Mouse (Mus musculus) midbrain, embryonic 14.5 days (tissue): ENCODE data around the gene Pet100. TPM values are rescaled to one million over a fixed set of nuclear protein-coding genes. Genes with fewer than 3 reads are reported as not detected.
A peak's percentile ranks its signal among the peaks of the same experiment; 100 is the strongest.

Experiments
- ATAC-seq: fragments of 200-750 bp; cut with Nextera tagmentation; 2 replicates; pipeline ENCODE4 v1.8.0; 2017; ENCODE audit warnings: moderate number of reproducible peaks, moderate library complexity; ENCODE audit not compliant: low FRiP score, low TSS enrichment
- DNase-seq: peaks from one replicate; pipeline ENCODE4 v3.0.0-alpha.2; 2015
- H3K27ac ChIP-seq: fragments of 300-500 bp; sonication (generic); replicated peaks from 2 replicates; pipeline ENCODE4 v1.5.1; 2014; ENCODE audit warnings: mild to moderate bottlenecking, low read depth, low read length, moderate library complexity
- H3K27me3 ChIP-seq: fragments of 300-500 bp; sonication (generic); 2 replicates; pipeline ENCODE4 v1.6.1; 2014; ENCODE audit warnings: low read length, control low read depth, mixed read lengths; ENCODE audit not compliant: control insufficient read depth, insufficient read depth
- H3K36me3 ChIP-seq: fragments of 300-500 bp; sonication (generic); 2 replicates; pipeline ENCODE4 v1.6.1; 2014; ENCODE audit warnings: low read length, control low read depth; ENCODE audit not compliant: control insufficient read depth, insufficient read depth
- H3K4me1 ChIP-seq: fragments of 300-500 bp; sonication (generic); 2 replicates; pipeline ENCODE4 v1.6.1; 2014; ENCODE audit warnings: mild to moderate bottlenecking, antibody characterized with exemption, low read length, control low read depth; ENCODE audit not compliant: control insufficient read depth, insufficient read depth
- H3K4me2 ChIP-seq: fragments of 300-500 bp; sonication (generic); 2 replicates; pipeline ENCODE4 v1.6.1; 2014; ENCODE audit warnings: mild to moderate bottlenecking, low read length, moderate library complexity
- H3K4me3 ChIP-seq: fragments of 300-500 bp; sonication (generic); replicated peaks from 2 replicates; pipeline ENCODE4 v1.5.1; 2014; ENCODE audit warnings: low read depth, low read length
- H3K9ac ChIP-seq: fragments of 300-500 bp; sonication (generic); replicated peaks from 2 replicates; pipeline ENCODE4 v1.6.1; 2014; ENCODE audit warnings: mild to moderate bottlenecking, low read length, moderate library complexity
- H3K9me3 ChIP-seq: fragments of 300-500 bp; sonication (generic); 2 replicates; pipeline ENCODE4 v1.6.1; 2016; ENCODE audit warnings: low read length, control low read depth, mixed read lengths; ENCODE audit not compliant: control insufficient read depth
- WGBS: fragments of 180-500 bp; shearing (Covaris S2); extraction: QIAGEN DNeasy Blood & Tissue Kit; methylation state at CpG from one replicate; pipeline ENCODE4 v1.1.7; 2014; 5-methylcytosine and 5-hydroxymethylcytosine counted together
- polyA plus RNA-seq: library from polyadenylated mRNA; unstranded; fragments of >200 nt; fragmentation: Nextera tagmentation; extraction: Ambion mirVana; gene quantifications from 2 replicates; pipeline ENCODE4 v1.2.1, GENCODE M21; 2014

Gene Pet100
- polyA plus RNA-seq, 1 experiment from 2014 or later, result 95.5 TPM

DNA sequence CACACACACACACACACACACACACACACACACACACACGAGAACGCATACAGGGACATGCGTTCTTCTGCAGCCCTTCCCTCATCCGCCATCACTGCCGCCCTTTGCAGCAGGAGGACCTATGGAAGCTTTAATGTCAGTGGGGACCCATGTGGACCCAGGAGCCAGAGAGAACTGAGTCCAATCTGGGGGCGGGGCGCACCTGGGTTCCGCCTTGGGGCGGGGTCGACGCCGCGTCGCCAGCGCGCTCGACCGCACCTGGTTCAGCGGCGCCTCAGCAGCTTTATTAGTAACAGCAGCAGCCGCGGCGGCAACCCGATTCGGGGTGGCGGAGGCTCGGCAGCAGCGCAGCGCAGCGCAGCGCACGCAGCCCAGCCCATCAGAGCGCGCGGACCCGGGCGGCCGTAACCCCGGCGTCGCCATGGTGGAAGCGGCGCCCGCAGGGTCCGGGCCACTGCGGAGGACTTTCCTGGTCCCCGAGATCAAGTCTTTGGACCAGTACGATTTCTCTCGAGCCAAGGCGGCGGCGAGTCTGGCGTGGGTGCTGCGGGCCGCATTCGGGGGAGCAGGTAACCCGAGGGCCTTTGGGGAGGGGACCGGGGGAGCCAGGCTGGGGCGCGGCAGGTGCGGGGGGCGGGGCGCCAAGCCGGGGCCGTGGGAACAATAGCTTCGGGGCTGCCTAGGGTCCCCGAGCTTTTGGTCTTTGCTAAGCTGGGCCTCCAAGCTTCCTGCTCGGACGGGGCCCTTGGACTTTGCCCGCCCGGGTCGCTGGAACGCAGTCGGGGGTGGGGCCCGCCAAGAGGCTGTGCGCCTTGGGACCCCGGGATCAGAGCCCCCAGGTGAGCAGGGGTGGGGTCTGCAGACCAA lies 33.7 kb upstream of the Pet100 start:
- ATAC-seq, result peak; percentile 79
- Histone ChIP-seq H3K27ac (peak overlapping the region; percentile 83), H3K27me3 (no peaks in the 10 kb centered on the region), H3K4me1 (no peaks in the 10 kb centered on the region), H3K9ac (peak overlapping the region; percentile 96), H3K4me3 (peak overlapping the region; percentile 84), H3K36me3 (no peaks in the 10 kb centered on the region), H3K9me3 (no peaks in the 10 kb centered on the region), H3K4me2 (peak overlapping the region; percentile 57)
- peak; percentile 87 for DNase-seq
- under 1% methylated on average over 76 of the region's 77 CpGs for WGBS

DNA sequence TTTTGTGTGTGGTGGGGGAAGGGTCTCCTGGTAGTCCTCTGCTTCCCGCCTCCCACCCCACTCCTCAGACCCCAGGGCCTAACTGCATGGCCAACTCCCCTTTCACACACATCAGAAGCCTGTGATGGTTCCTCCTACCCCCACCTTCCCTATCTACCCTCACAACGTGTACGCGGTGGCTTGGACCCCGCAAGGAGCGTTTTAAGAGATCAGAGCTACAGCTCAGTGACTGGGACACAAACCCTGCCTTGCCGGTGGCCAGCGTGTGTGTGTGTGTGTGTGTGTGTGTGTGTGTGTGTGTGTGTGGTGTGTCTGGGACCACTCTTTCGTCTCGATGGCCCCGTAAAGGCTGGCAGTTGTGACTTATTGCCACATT lies 33.1 kb upstream of the Pet100 start:
- no peaks in the 10 kb centered on the region for H3K9me3 ChIP-seq
- H3K4me1 ChIP-seq, result no peaks in the 10 kb centered on the region
- H3K27me3 ChIP-seq, result no peaks in the 10 kb centered on the region
- WGBS, result under 1% methylated on average over 11 of the region's 11 CpGs
- peak overlapping the region; percentile 83 for H3K27ac ChIP-seq
- peak; percentile 62 for DNase-seq
- peak overlapping the region; percentile 84 for H3K4me3 ChIP-seq
- H3K9ac ChIP-seq, result peak overlapping the region; percentile 96
- peak; percentile 74 for ATAC-seq
- peak overlapping the region; percentile 57 for H3K4me2 ChIP-seq
- no peaks in the 10 kb centered on the region for H3K36me3 ChIP-seq

DNA sequence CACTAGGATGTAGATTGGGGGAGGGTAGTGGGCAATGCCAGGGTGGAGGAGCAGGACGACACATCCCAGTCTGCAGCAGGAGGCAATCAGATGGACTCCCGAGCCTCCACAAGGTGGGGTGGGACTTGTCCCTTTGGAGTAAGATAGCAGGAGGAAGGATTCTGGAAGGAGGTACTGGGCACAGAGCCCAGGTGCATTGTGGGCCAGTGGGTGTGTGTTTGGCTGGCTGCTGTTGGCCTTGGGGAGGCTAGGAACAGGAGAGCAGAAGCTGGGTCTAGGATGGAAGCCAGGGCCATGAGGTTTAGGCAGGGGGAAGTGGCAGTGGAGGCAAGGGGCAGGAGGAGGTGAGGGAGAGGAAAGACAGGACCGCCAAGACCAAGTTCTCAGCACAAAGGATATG lies 27.9 kb upstream of the Pet100 start:
- H3K27ac ChIP-seq, result no peak overlapping the region
- ATAC-seq (no peak), DNase-seq (no peak)
- no peak overlapping the region for H3K4me3 ChIP-seq
- WGBS, result 79% methylated on average over 3 of the region's 3 CpGs
- no peaks in the 10 kb centered on the region for H3K27me3 ChIP-seq
- peaks cover 8% of the 10 kb centered on the region; the same call in 1 of the 2 replicates for H3K36me3 ChIP-seq
- H3K9me3 ChIP-seq, result no peaks in the 10 kb centered on the region
- H3K4me2 ChIP-seq, result no peak overlapping the region
- H3K4me1 ChIP-seq, result no peaks in the 10 kb centered on the region
- H3K9ac ChIP-seq, result no peak overlapping the region

DNA sequence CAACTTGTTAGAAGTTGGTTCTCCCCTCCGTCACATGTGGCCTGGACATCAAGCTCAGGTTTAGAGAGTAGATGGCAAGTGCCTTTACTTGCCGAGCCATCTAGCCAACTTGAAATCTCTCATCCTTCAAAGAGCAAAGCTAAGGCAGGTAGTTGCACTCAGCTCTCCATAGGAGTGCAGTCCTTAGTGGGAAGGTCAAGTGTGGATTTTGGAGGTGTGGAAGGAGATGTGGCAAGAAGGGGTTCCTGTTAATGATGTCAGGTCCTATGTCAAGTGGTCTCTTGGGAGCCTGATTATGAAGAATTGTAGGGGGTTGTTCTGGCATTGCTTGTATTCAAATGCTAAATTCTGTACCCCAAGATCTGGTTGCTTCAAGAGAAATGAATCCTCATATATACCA lies 26.9 kb upstream of the Pet100 start:
- H3K27ac ChIP-seq, result no peak overlapping the region
- no peak for ATAC-seq
- H3K9me3 ChIP-seq, result no peaks in the 10 kb centered on the region
- H3K4me3 ChIP-seq, result no peak overlapping the region
- 94% methylated on average over 2 of the region's 2 CpGs for WGBS
- DNase-seq, result no peak
- H3K36me3 ChIP-seq, result peaks cover 18% of the 10 kb centered on the region
- H3K27me3 ChIP-seq, result no peaks in the 10 kb centered on the region
- no peaks in the 10 kb centered on the region for H3K4me1 ChIP-seq
- no peak overlapping the region for H3K9ac ChIP-seq
- no peak overlapping the region for H3K4me2 ChIP-seq

DNA sequence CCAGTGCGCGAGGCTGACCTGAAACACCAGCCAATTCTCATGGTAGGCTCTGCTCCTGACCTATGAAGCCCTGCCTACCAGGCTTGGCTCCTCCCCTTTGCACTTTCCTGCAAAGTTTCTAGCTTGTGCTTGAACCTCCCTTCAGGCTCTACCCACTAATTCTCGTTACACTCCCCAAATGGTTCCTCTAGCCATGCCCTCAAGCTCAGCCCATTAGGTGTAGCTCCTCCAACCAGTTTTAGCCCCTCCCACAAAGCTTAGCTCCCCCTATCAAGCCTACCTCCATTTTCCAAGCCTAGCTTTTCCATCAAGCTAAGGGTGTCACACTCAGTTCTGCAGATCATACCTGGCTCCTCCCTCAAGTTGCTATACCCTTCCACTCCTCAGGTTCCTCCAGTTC lies 23.3 kb upstream of the Pet100 start:
- WGBS, result 80% methylated on average over 3 of the region's 3 CpGs
- H3K36me3 ChIP-seq, result peaks cover 52% of the 10 kb centered on the region
- H3K9ac ChIP-seq, result no peak overlapping the region
- H3K27ac ChIP-seq, result no peak overlapping the region
- H3K4me1 ChIP-seq, result no peaks in the 10 kb centered on the region
- no peaks in the 10 kb centered on the region for H3K27me3 ChIP-seq
- no peak overlapping the region for H3K4me2 ChIP-seq
- DNase-seq, result no peak
- H3K4me3 ChIP-seq, result no peak overlapping the region
- H3K9me3 ChIP-seq, result no peaks in the 10 kb centered on the region
- ATAC-seq, result no peak

DNA sequence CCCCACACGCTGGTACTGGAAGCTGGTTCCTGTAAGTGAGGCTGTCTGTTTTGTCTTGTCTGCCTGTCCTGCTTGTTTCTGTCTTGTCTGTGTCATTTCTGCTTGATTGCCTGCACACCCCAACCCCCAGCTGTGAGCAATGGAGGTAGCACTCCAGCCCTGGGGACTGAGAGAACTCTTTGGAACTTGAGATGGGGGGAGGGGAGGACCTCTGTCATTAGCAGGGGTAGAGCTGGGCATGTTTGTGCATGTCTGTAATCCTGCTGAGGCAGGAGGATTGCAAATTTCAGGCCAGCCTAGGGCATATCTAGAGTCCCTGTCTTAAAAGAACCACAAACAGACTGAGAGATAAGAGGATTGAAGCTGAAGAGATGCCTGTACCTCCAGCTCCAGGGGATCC lies 22.1 kb upstream of the Pet100 start:
- Histone ChIP-seq H3K4me1 (no peaks in the 10 kb centered on the region), H3K36me3 (peaks cover 64% of the 10 kb centered on the region), H3K27ac (no peak overlapping the region), H3K9ac (no peak overlapping the region), H3K4me3 (no peak overlapping the region), H3K9me3 (no peaks in the 10 kb centered on the region), H3K4me2 (no peak overlapping the region), H3K27me3 (no peaks in the 10 kb centered on the region)
- 100% methylated on average over 1 of the region's 1 CpGs for WGBS
- ATAC-seq (no peak), DNase-seq (no peak)

DNA sequence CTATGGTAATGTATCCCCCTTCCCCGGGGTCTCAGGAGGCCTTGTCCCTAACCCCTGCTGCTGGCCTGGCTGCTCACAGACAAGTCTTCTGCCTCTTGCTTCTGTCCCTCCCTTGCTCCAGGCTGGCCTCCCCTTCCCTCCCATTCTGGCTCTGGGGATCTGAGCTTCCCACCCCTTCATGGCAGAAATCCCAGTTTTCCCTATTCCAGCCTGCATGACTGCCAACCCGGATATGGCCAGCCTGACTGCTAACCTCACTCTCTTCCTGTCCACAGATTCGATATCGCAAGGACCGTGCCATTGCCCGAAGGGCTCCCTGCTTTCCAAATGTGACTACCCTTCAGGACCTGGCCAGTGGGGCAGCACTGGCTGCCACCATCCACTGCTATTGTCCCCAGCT lies 20.9 kb upstream of the Pet100 start:
- Histone ChIP-seq H3K4me1 (no peaks in the 10 kb centered on the region), H3K36me3 (peaks cover 74% of the 10 kb centered on the region), H3K9ac (no peak overlapping the region), H3K27me3 (no peaks in the 10 kb centered on the region), H3K27ac (no peak overlapping the region), H3K4me2 (no peak overlapping the region), H3K4me3 (no peak overlapping the region), H3K9me3 (no peaks in the 10 kb centered on the region)
- DNase-seq (no peak), ATAC-seq (no peak)
- WGBS, result 95% methylated on average over 6 of the region's 6 CpGs

DNA sequence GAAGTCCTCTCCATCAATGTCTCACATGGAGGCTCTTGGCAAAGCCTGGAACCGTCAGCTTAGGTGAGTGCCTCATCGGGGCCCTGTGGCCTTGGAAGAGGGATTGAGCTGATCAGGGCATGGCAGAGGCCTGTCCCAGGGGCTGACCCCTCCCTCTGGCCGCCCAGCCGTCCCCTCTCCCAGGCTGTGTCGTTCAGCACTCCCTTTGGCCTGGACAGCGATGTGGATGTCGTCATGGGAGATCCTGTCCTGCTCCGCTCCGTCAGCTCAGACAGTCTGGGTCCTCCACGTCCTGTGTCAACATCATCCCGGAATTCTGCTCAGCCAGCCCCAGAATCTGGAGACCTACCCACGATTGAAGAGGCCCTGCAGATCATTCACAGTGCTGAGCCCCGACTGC lies 17.9 kb upstream of the Pet100 start:
- ATAC-seq (no peak), DNase-seq (no peak)
- Histone ChIP-seq H3K9me3 (no peaks in the 10 kb centered on the region), H3K4me3 (no peak overlapping the region), H3K9ac (no peak overlapping the region), H3K36me3 (peaks cover 96% of the 10 kb centered on the region), H3K4me1 (no peaks in the 10 kb centered on the region), H3K4me2 (no peak overlapping the region), H3K27ac (no peak overlapping the region), H3K27me3 (no peaks in the 10 kb centered on the region)
- WGBS, result 84% methylated on average over 13 of the region's 13 CpGs

DNA sequence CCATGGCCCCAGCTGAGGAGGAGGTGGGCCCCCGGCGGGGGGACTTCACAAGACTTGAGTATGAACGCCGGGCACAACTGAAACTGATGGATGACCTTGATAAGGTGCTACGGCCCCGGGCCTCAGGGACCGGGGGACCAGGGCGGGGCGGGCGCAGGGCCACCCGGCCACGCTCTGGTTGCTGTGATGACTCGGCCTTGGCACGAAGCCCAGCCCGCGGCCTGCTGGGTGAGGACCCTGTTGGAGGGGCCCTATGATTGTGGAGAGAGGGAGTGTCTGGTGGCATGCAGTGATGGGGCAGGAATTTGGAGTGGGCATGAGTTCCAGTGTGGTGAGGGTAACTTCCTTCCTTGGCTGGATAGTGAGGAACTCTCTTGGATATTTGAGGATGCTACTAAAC lies 14.8 kb upstream of the Pet100 start:
- no peaks in the 10 kb centered on the region for H3K9me3 ChIP-seq
- no peaks in the 10 kb centered on the region for H3K27me3 ChIP-seq
- no peaks in the 10 kb centered on the region for H3K4me1 ChIP-seq
- DNase-seq (no peak), ATAC-seq (no peak)
- peaks cover 98% of the 10 kb centered on the region for H3K36me3 ChIP-seq
- H3K9ac ChIP-seq, result no peak overlapping the region
- H3K4me3 ChIP-seq, result no peak overlapping the region
- H3K27ac ChIP-seq, result no peak overlapping the region
- H3K4me2 ChIP-seq, result no peak overlapping the region
- 93% methylated on average over 16 of the region's 16 CpGs for WGBS
